Mouse (Mus musculus): ENCODE data around the gene Vmn1r100.
"Not testable (repeated sequence)": the region's sequence is repeated elsewhere in the genome, so short reads cannot be mapped to it uniquely, and the experiment has no call there.

Gene Vmn1r100

DNA sequence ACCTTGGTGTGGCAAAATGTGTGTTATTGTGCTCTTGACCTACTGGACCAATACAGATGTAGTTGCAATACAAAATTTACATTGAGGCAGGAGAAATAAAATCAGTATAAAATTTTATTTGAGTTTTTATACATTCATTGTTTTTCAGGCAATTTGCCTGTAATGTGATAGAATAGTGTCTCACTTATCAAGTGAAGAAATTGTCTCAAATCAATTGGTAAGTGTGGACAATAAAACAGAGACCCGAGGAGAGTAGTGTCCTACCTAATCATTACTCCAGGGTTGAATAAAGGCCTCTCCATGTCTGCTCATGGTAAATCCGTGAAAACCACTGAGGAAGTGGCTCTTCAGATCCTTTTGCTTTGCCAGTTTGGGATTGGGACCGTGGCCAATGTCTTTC lies at the start of gene Vmn1r100:
TSS of gene Vmn1r100 (plus strand) at position 301 of the 400 bp plus-strand sequence.
- not testable (repeated sequence) for DNase-seq (ENCODE audit: low read depth, low spot score)

DNA sequence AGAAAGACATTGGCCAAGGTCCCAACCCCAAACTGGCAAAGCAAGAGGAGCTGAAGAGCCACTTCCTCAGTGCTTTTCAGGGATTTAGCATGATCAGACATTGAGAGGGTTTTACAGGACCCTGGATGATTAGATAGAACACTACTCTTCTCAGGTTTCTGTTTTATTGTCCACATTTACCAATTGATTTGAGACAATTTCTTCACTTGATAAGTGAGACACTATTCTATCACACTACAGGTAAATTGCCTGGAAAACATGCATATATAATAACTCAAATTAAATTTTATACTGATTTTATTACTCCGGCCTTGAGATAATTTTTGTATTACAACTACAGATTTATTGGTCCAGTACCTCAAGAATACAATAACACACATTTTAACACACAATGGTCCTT lies 42.4 kb upstream of the Vmn1r100 start, which contains the start of gene Gm5728:
TSS of gene Gm5728 (minus strand) at position 101 of the 400 bp plus-strand sequence.
- not testable (repeated sequence) for DNase-seq (ENCODE audit: low read depth, low spot score)

GRCm38 (mm10) chr7:20442493-20442892 lies 24.8 kb downstream of the Vmn1r100 start, which contains the start of gene Vmn1r101:
Gene Vmn1r101, minus strand, starts transcription at chr7:20442593.
- DNase-seq (ENCODE audit: low read depth, low spot score) = not testable (repeated sequence)
